Mouse (Mus musculus) right cerebral cortex, postnatal 4 days (tissue): ENCODE data around the gene Gm5617.
"Not testable (repeated sequence)": the region's sequence is repeated elsewhere in the genome, so short reads cannot be mapped to it uniquely, and the experiment has no call there.

ENCODE experiments used
- DNase-seq: peaks from one replicate; pipeline ENCODE4 v3.0.0-alpha.2; 2022

The Gm5617 gene

DNA sequence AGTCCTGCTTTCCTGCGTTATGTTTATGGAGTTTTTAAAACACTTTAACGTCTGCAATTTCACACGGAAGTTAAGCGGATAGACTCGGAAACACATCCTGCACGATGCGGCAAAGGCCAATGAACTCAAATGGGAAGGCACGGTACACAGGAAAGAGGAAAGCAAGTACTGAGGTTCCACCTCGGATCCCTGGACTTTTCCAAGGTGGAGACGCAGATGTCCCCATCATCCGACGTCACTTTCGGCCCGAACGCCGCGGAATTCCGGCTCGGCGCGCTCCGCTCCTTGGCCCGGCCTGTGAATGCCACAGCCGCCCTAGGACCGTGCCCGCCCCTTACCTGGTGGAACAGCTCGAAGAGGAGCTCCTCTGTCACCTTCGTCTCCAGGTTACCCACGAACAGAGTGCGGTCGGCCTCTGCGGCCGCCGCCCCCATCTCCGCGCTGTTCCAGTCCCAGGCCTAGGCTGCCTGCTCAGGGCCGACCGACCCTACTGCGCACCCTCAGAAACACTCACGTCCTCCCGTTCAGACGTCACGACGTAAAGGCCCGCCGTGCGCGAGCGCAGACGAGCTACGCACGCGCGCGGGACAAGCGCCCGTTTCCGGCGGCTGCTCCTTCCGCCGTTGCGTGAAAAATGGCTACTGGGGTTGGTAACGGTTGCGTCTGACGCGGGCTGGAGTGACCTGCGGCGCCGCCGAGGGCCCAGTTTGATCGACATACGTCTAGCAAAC, at the start of gene Gm5617, which contains the start of gene Rbm7:
Gene Gm5617 (plus strand): TSS at position 626 of the 731 bp plus-strand sequence.
Gene Rbm7 (minus strand): TSS at position 483 of the 731 bp plus-strand sequence.
- DNase-seq = peak; percentile 91

GRCm38 (mm10) chr9:48447783-48448209, 47.4 kb upstream of the Gm5617 start:
- DNase-seq = no peak

DNA sequence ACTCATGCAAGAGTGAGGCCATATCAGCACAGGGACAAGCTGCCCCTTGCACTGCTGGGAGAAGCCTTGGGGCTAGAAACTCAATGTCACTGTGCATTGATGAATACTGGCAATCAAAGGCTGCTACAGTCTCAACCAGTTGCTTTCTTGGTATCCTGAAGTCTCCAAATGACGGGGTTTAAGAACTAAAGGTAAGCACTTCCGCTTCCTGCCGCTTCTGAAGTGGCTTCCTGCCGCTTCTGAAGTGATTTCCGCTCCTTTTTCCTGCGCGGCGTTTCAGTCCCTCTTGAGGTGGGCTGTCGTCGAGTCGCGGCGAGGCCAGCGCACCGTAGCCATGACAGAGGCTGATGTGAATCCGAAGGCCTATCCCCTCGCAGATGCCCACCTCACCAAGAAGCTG, 45.2 kb upstream of the Gm5617 start:
- no peak for DNase-seq

DNA sequence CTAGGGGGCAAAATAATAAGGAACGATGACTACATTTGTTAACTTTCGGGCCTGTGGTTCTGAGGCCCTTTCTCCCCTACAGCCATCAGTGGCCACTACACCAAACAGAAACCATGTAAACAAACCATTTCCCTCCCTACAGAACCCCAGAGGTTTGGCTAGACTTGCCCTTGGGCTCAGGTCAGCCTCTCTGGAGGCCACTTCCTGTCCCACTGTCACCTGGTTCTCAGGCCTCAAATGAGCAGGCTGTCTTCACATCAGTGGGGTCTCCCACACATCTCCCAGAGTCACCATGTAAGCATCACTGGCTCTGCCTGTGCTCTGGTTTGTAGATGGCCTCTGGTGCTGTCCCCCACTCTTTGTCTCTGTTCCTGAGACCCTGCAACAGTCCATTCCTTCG, 39.3 kb upstream of the Gm5617 start:
- DNase-seq = no peak

DNA sequence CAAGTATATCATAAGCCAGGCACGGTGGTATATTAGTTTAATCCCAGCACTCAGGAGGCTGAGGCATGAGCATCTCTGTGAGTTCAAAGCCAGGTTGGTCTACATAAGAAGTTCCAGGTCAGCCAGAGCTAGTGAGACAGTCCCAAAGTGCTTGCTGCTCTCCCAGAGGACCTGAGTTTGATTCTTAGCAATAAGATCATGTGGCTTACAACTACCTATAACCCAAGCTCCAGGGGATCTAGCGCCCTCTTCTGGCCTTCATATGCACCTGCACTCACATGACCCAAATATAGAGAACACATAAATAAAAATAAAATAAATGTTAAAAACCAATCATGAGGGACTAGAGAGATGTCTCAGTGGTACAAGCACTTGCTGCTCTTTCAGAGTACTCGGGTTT, 36.4 kb upstream of the Gm5617 start:
- no peak for DNase-seq

- DNase-seq = no peak
Measured at GRCm38 (mm10) chr9:48459391-48459790, 35.9 kb upstream of the Gm5617 start.

DNA sequence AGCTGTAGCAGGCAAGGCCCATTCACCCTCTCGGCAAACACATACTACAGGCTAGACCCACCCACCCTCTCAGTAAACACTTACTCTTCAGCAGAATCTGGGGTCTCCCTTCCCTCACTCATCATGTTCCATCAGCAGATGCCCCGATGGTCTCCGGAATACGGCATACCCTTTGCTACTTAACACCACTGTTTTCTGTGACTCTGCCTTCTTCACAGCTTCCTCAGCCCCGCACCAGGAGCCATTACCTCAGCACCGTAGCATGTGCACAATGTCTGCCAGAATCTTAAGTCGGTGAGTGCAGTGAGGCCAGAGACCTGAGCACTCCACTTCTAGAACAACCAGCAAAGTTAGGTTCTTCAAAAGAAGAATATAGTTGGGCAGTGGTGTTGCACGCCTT, 34.5 kb upstream of the Gm5617 start:
- DNase-seq = no peak

DNA sequence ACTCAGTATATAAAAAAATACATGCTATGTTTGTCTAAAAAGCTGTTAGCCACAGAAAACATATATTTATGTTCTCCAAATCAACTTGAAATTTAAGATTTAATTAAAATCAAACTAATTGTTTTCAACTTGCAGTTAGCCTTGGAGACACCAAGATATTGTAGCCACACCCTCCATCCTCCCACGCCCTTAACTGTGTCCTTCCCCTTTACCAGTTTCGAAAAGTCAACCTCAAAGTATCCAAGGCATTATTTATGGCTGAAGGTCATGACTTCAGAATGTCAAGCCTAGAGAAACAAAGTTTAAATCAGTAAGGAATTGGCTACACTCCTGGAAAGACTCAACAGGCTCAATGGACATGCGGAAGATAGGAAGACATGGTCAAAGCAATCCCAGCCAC, 33.7 kb upstream of the Gm5617 start:
- DNase-seq = no peak

GRCm38 (mm10) chr9:48465671-48466070, 29.6 kb upstream of the Gm5617 start:
- DNase-seq = no peak

DNA sequence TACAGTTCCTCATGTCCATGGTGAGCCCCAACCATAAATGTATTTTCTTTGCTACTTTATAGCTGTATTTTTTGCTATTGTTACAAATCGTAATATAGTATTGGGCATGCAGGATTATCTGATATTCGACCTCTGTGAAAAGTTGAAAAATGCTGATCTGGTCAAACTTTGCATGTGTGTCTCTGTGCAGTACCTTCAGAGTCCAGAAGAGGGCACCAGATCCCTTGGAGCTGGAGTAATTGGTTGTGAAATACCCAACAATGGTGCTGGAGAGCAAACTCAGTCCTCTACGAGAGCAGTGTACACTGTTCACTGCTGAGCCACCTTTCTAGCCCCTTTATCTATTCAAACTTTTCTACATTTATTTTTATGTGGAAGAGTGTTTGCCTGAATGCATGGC, 28.4 kb upstream of the Gm5617 start:
- DNase-seq = peak; percentile 59

GRCm38 (mm10) chr9:48467471-48467870, 27.8 kb upstream of the Gm5617 start:
- not testable (repeated sequence) for DNase-seq

GRCm38 (mm10) chr9:48472441-48473025, 22.7 kb upstream of the Gm5617 start:
- no peak for DNase-seq

DNA sequence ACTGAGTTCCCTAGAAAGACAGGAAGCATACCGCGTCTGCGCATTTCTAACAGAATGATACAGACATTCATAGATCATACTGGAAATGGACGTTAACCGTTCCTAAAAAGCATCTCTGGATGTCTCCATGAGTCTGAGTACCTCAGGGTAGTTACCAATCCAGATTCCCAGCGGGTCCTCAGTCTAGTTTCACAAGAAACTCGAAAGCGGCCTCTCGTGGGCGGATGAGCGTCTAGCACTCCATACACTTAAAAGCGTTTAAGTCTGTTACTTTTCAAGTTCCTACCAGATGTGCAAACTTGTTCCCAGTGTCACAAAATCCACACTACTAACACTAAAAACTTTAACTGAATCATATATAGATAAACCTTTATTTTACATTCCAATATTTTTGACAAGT, 22.1 kb upstream of the Gm5617 start:
- DNase-seq = no peak

GRCm38 (mm10) chr9:48474367-48474766, 20.9 kb upstream of the Gm5617 start:
- no peak for DNase-seq

DNA sequence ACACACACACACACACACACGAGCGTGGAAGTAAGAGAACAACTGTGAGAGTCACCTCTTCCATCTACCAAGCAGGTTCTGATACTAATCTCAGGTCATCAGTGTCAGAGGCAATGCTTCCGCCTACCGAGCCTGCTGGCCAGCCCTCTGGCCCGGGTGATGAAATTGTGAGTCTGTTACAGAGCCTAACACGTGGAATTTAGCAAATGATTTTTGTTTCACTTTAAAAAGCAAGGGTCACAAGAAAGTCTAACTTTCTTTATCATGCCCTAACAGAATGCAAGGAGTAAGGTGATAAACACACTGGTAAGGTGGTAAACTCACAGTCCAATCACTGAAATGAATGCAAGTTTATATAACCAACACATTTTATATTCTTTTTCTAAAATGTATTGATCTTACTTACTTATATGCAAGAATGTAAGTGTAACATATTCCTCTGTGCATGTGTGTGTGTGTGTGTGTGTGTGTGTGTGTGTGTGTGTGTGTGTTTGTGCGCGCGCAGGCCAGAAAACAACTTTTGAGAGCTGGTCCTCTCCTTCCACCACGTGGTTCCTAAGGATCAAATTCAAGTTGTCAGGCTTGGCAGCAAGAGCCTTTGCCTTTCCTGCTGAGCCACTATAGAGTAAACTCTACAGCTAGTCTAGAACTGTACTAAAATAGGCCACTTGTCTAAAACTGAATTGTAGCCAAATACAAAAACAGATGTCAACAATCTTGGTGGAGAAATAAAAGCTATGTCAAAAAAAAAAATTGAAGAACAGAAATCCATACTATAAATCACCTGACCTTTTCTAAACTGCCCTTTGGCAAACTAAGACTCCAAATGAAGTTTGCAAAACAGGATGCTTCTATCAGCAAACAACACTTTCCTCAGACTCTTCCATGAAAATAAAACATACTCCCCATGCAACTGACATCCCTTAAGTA, 18.7 kb upstream of the Gm5617 start:
- no peak for DNase-seq

DNA sequence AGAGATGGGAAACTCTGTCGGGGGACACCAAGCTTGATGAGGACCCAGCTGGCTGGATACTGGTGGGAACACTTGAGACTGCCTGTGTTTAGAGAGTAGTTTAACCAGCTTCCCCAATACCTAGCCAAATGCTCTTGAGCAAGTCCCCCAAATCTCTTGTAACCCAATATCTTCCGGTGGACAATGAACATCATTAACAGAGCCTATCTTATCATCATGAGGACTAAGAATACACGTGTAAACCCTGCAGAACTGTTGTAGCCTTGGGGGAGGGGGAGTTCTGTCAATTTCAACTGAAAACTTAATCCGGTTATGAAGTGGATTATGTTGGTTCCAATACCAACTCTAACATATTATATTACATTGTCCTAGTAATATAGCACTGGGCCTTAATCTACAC, 16.4 kb upstream of the Gm5617 start:
- DNase-seq = no peak

DNA sequence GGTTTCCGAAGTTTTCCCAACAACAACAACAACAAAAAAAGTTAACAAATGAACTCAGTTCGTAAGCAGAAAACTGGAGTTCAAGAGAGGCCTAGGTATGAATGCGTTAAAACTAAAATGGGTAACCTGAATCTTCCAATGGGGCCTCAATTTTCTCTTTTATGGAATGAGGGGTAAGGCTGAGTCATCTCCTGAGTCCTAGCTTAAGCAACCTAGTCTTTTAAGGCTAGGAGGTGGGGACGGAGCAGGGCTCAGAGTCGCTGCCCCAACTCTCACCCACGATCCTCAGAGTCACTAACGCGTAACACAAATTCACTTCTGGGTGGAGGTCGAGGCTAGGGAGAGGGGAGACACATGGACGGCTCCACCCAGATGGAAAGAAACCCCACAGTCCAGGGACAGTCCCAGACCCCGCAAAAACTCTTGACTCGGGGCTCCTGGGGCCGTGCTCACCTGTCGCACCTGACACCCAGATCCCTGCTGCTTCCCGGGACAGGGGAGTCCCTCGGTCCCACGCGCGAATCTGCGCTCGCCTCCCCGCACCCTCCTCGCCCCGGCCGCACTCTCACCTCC, 15.3 kb upstream of the Gm5617 start:
- no peak for DNase-seq

GRCm38 (mm10) chr9:48480411-48481213, 14.6 kb upstream of the Gm5617 start, which contains the start of gene Rexo2:
Gene Rexo2, minus strand, starts transcription at chr9:48480623.
- DNase-seq = peak; percentile 93

DNA sequence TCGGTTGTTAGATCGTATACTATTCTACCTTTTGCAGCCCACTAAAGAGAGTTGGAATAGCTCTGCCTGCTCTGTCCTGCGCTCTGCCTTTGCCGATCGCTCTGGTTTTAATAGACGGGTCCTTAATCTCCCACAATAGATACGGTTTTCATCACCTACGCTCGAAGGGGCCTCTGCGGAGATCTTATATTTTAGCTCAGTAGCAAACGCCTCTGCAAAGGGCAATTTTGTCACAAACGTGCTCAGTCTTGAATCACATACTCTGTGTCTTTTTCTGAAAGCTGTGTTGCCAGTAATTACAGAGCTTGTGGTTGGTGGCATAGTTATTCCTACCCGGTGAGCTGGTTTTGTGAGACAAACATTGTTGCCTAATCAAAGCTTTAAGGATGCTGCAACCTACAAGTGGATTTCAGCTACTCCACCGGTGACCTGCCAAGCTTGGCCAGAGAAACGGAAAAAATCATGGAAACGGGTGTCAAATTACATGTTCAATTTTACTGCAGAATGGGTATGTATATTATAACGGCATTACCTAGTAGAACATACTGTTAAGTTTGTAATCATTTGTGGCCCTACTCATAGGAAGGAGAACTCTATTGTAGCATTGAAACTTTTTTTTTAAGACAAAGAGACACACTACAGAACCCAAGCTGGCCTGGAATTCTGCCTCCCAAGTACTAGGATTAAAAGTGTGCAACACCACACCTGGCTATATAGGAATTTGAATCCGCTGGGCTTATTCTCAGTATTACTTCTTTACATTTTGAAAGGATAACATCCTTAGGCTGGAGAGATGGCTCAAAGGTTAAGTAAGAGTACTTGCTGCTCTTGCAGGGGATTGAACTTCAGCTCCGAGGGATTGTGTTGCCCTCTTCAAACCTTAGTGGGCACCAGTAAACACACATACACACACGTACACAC, 13.8 kb upstream of the Gm5617 start:
- DNase-seq = no peak

DNA sequence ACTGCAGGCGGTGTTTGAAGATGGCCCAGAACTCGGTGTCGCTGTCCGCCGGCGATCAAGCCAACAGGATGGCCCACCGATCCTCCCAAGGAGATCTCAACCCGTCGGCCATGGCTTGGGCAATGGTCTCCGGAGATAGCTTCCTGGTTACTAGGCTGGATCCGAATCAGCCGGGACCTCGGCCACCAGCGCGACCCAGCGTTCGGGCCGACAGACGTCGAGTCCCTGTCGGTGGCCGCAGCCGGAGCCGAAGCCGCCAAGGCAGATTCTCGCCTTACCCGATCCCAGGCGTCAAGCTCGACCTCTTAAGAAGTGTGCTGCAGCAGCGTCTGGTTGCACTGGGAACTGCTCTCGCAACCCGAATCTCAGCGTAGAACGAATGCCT, 298 bp downstream of the Gm5617 start:
- DNase-seq = no peak

GRCm38 (mm10) chr9:48501192-48501591, 6.0 kb downstream of the Gm5617 start:
- DNase-seq = no peak
